Mouse (Mus musculus) spleen, postnatal 10 days (tissue): Measurements from ENCODE around the gene Dnajb13.

ENCODE experiments used
- DNase-seq, 2 experiments: peaks; one replicate each; pipeline ENCODE4 v3.0.0; 2021 to 2022; ENCODE audit warnings: low spot score in 2 of 2

The Dnajb13 gene

GRCm38 (mm10) chr7:100508670-100509069 lies 6.1 kb downstream of the Dnajb13 start:
- no peak for DNase-seq

GRCm38 (mm10) chr7:100506494-100506893 lies 8.3 kb downstream of the Dnajb13 start:
- peak in 1 of 2 experiments; percentile 19 for DNase-seq

GRCm38 (mm10) chr7:100504740-100505487 lies 9.8 kb downstream of the Dnajb13 start:
- DNase-seq: peak; percentile 24 to 31

- peak; percentile 50 to 52 for DNase-seq
Observed at GRCm38 (mm10) chr7:100503076-100503475, 11.7 kb downstream of the Dnajb13 start.

DNA sequence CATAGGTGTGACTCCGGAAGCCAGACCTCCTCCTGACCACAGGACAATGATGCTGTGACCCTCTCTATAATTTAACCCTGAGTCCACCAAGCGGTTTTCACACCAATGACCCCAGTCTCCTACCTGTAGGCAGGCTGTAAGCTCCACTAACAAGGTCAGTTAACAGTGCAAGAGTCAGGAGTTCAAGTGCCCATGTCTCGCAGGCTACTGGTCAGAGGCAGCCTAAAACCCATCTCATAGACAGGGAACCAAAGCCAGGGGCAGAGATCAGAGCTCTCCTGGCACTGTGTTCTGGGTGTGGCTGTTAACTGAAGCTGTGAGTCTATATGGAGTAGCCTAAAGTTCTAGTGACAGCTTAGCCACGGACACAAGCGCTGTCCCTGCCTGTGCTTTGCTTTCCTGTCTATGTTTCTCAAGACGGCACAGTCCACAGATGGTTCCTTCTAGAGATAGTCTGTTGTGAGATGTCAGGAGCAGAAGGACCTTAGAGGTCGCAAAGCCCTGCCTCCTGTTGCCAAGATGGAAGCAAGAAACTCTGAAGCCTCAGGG lies 12.3 kb downstream of the Dnajb13 start:
- DNase-seq: peak; percentile 50 to 57

GRCm38 (mm10) chr7:100501844-100502373 lies 12.9 kb downstream of the Dnajb13 start:
- DNase-seq: peak in 1 of 2 experiments; percentile 37

DNA sequence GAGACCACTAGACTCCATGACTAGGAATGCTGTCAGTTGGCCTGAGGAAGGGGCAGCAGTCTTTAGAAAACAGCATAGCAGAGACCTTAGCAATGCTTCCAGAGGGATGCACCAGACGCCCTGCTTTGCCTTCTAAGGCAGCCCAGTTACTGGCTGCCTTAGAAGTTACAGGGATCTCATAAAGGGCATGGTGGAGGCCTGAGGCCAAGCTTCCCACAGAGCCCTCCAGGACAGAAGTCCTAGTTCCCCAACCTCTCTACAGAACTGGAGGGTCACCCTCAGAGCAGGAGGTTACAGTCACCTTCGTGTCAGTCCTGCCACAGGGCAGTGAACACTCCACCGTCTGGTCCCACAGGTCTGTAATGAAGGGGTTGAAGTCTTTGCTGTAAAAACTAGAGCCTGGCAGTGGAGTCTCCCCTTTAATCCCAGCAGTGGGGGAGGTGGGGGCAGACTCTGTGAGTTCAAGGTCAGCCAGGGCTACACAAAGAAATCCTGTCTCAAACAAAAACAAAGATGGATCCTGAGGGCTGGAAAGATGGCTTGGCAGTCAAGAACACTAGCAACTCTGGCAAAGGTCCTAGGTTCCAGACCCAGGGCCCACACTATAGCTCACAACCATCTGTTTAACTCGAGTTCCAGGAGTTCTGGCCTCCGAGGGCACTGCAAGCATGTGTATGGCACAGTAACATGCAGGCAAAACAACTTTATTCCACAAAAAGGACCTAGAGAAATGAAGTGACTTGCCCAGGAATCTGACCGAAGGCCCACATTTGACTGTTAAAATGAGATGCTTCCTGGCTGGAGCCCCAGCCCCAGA lies 13.5 kb downstream of the Dnajb13 start:
- DNase-seq: peak; percentile 50 to 63

- DNase-seq: peak; percentile 60 to 66
Observed at GRCm38 (mm10) chr7:100500276-100500977, 14.3 kb downstream of the Dnajb13 start.

- DNase-seq: no peak
Observed at GRCm38 (mm10) chr7:100499465-100499864, 15.3 kb downstream of the Dnajb13 start.

- DNase-seq: no peak
Observed at GRCm38 (mm10) chr7:100497982-100498381, 16.8 kb downstream of the Dnajb13 start.

GRCm38 (mm10) chr7:100497402-100497801 lies 17.4 kb downstream of the Dnajb13 start:
- DNase-seq: no peak

DNA sequence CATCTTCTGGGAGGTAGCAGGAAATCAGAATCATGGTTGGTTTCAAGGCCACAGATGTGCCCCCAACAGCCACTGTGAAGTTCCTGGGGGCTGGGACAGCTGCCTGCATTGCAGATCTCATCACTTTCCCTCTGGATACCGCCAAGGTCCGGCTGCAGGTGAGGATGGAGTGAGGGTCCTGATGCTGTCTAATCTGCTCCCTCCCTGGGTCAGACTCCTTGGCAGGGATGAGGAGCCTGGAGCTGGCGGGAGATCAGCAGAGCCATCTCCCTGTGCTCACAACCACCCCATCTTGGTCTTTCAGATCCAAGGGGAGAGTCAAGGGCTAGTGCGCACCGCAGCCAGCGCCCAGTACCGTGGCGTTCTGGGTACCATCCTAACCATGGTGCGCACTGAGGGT lies 18.0 kb downstream of the Dnajb13 start:
- no peak for DNase-seq

DNA sequence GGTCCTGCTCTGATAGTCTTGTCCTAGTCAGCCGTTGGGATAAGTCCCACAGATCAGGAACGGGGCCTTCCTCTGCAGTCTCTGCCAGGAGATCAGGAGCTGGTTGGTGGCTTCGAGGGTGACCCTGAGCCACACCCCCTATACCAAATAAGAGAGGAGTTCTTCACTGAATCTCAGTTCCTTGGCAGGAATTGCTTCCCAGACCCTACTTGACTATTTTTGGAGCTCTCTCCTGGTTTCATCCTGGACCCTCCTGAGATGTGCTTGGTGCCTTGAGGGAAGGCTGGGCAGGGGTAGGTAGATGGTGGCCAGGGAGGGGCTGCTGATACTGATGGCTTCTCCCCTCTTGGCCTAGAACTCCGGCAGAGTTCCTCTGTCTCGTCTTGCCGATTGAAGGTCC lies 18.4 kb downstream of the Dnajb13 start:
- no peak for DNase-seq

DNA sequence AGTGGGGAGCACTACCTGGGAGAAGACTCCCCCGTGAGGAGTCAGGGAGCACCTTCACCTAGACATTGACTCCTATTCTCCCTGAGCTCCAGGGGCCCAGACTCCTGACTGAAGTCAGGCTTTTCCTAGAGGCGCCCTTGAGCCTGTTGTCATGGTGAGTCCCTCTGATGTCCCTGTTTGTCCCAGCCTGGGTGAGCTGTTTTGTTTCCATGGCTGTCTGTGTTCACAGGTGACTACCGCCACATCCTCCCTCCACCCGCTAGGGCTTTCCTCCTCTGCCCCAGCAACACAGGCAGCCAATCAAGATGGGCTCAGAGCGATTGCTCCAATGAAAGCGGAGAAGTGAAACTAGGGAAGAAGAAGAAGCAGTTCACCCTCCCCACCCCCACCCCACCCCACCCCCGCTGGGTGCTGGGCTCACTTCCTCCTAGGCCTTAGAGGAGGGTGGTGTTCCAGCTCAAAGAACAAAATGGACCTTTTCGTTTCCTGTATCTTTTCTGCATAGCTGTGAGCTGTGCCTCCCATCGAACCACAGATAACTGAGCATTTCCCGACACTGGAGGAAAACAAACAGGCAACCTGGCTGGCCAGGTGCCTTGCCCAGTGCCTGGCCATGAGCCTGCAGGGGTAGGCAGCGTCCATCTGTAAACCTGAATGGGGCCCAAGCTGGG lies 19.0 kb downstream of the Dnajb13 start:
- peak; percentile 74 to 83 for DNase-seq

DNA sequence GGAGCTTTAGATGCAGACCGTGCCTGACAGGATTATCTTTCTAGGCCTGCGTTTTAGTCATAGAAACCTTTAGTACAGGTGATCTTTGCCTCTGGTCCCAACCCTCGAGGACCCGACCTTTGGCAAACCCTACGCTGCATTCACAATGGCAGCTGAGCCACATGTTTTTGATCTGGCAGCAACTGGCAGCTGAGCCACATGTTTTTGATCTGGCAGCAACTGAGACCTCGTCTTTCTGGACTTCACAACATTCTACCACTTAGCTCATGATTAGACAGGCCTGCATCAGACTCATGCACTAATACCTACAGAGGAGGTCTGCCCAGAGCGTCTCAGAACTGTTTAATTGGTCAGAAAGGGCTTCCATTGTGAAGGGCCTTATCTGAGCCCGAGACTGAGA lies 19.7 kb downstream of the Dnajb13 start:
- peak; percentile 42 to 46 for DNase-seq

DNA sequence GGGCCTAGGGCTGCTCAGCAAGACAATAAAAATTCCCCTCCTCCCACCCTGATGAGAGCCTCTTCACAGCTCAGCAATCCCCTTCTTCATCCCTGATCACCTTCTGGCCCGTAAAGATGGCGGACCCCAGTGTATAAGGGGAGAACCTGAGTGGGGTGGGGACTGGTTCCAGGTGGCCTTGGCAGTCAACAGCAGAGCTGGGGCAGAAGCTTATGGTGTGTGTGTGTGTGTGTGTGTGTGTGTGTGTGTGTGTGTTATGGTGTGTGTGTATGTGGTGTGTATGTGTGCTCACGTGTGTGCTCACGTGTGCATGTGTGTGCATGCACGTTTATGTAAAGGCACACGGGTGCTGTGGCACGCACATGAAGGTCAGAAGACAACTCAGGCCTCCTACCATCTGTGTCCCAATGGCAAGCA lies 20.3 kb downstream of the Dnajb13 start:
- peak; percentile 56 to 59 for DNase-seq

GRCm38 (mm10) chr7:100493484-100494414 lies 21.0 kb downstream of the Dnajb13 start:
- peak; percentile 67 to 68 for DNase-seq

- peak; percentile 98 for DNase-seq
Observed at GRCm38 (mm10) chr7:100493117-100493483, 21.7 kb downstream of the Dnajb13 start, which contains the start of gene Ucp2. Gene Ucp2 (plus strand): TSS chr7:100493337.

DNA sequence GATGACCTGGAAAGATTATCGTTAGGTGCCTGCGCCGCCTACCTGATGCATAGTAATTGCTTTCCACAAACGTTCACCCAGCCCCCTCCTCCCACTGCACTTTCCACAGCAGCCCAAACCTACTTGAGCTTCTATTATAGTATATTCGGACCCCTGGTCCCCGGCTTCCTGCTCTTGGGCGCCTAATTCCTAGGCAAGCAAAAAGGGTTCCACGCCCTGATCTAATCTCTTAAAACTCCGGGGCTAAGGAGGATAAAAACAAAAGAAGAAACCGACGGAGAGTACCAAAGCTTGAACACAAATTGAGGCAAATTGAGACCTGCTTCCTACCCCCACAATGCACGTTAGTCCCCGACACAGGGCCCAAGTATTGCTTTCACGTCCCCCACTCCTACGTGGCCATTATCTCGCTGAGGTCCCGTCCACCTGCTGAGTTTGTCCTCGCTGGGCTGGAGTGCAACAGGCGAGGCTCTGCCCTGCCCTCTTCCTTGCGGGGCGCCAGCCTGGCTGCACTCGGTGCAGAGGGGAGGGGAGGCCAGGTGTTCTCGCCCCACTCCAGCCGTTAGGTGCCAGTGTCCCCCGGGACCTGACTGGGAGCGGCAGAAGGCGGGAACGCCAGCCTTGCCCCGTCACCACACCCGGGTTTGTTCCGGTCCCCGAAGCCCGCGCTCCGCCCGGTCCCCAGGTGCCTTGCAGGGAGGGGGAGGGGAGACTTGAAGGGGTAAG lies 22.2 kb downstream of the Dnajb13 start:
- peak in 1 of 2 experiments; percentile 54 for DNase-seq
